ENCODE assay signal across 13 mouse cellular contexts in the genomic region with DNA sequence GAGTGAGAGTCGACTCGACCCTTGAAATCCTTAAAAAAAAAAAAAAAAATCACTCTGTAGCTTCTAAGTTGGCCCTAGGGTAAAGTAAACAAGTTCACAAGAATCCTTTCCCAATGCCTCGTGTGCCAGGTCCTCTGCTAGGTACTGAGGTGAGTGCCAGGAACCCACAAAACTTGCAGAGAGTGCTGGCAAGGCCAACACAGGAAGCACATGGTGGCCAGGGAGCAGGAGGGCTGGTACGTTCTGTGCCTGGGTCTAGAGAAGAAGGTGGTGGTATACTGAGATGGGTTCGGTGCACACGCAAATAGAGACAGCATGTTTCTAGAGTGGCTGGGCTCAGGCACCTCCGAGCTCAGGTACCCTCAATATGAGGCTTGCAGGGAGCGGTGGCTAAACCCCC. TPM values are rescaled to one million over a fixed set of nuclear protein-coding genes. Genes with fewer than 3 reads are reported as not detected.
DNase-seq lines count a peak whose midpoint lies in the region; ATAC-seq and TF ChIP-seq lines count a peak whose summit lies in the region.
"Had no signal": no experiment of that assay in that cellular context is flagged by ENCODE, and none has a peak within 500 bp of the region (broad histone marks: within the 10 kb centered on the region; RNA-seq: fewer than 3 reads in every experiment).

No protein-coding gene starts in this region.

- DNase-seq in CD4-positive, CD25-positive, alpha-beta regulatory T cell, adult 2 months (ENCODE audit: low read depth, low spot score): peak; percentile 36
- peak; percentile 84 for DNase-seq in liver, adult 2 months (ENCODE audit: extremely low read depth, low read depth, low spot score)
- no peak for DNase-seq in liver, embryonic 11.5 days (ENCODE audit: low spot score)
- DNase-seq in lung, postnatal 0 days (ENCODE audit: low spot score): peak; percentile 83
- DNase-seq in MN1 (ENCODE audit: low spot score): no peak

- TF ChIP-seq CTCF in liver, adult 2 months (IDR thresholded peaks at IDR 0.05; ENCODE audit: low read depth, low read length): no peak
- no peak for TF ChIP-seq CTCF in lung, postnatal 0 days (IDR thresholded peaks at IDR 0.05)

- H3K79me2 ChIP-seq in liver, adult 2 months (ENCODE audit: control insufficient read depth, insufficient read depth, low read length): peaks cover 5% of the 10 kb centered on the region; the same call in 1 of the 2 replicates

- 62% methylated on average over 8 of the region's 8 CpGs for WGBS in heart, embryonic 14.5 days
- 68% methylated on average over 8 of the region's 8 CpGs for WGBS in heart, embryonic 12.5 days
- WGBS in liver, adult 2 months: 56% methylated on average over 8 of the region's 8 CpGs
- WGBS in liver, embryonic 11.5 days: 81% methylated on average over 8 of the region's 8 CpGs
- 56% methylated on average over 8 of the region's 8 CpGs for WGBS in lung, postnatal 0 days

- peak overlapping the region; percentile 5 to 41; a peak in 2 of 4 replicates for H3K27ac ChIP-seq in heart, embryonic 14.5 days (replicated peaks in 1 of 2; ENCODE audit: control insufficient read depth in 1 of 2, insufficient read depth in 1 of 2, low read depth in 2 of 2, low read length in 2 of 2)
- no peak overlapping the region for H3K27ac ChIP-seq in heart, embryonic 12.5 days (ENCODE audit: poor library complexity, severe bottlenecking)
- no peak overlapping the region for H3K27ac ChIP-seq in liver, adult 2 months (replicated peaks; ENCODE audit: insufficient read depth, low read depth, low read length)
- no peak overlapping the region for H3K27ac ChIP-seq in liver, embryonic 11.5 days (ENCODE audit: low read depth, low read length)
- peak overlapping the region; percentile 23 for H3K27ac ChIP-seq in lung, postnatal 0 days (ENCODE audit: low read length)
- H3K27ac ChIP-seq: embryonic facial prominence, embryonic 13.5 days; liver, embryonic 15.5 days; midbrain, embryonic 13.5 days; neural tube, embryonic 13.5 days had no signal

- ATAC-seq in CD4-positive, CD25-positive, alpha-beta regulatory T cell, adult 4 months: no peak
- ATAC-seq in heart, embryonic 14.5 days (ENCODE audit: insufficient number of reproducible peaks, insufficient read depth, low FRiP score, low read depth): no peak
- no peak for ATAC-seq in heart, embryonic 12.5 days (ENCODE audit: insufficient number of reproducible peaks, low FRiP score)
- ATAC-seq in liver, embryonic 11.5 days (replicated peaks; ENCODE audit: low FRiP score): no peak
- ATAC-seq in lung, postnatal 0 days: peak; percentile 57
- ATAC-seq: midbrain, embryonic 13.5 days had no signal

- H3K4me1 ChIP-seq in heart, embryonic 14.5 days (ENCODE audit: control insufficient read depth in 2 of 2, insufficient read depth in 2 of 2, low read length in 2 of 2): peaks cover 47 to 49% of the 10 kb centered on the region in 2 experiments
- H3K4me1 ChIP-seq in heart, embryonic 12.5 days (replicated peaks): peaks cover 54% of the 10 kb centered on the region
- H3K4me1 ChIP-seq in liver, adult 2 months (ENCODE audit: control insufficient read depth, insufficient read depth, low read length): peaks cover 21% of the 10 kb centered on the region
- H3K4me1 ChIP-seq in liver, embryonic 11.5 days (replicated peaks; ENCODE audit: control insufficient read depth, insufficient read depth, low read length): peaks cover 26% of the 10 kb centered on the region
- peaks cover 20% of the 10 kb centered on the region; the same call in 1 of the 2 replicates for H3K4me1 ChIP-seq in lung, postnatal 0 days (ENCODE audit: insufficient read depth, low read depth, low read length)

- H3K27me3 ChIP-seq in heart, embryonic 14.5 days (ENCODE audit: control insufficient read depth, insufficient read depth, low read length): no peaks in the 10 kb centered on the region
- H3K27me3 ChIP-seq in heart, embryonic 12.5 days (replicated peaks): no peaks in the 10 kb centered on the region
- H3K27me3 ChIP-seq in liver, adult 2 months (ENCODE audit: control insufficient read depth, insufficient read depth, low read length): no peaks in the 10 kb centered on the region
- no peaks in the 10 kb centered on the region; the same call in 1 of the 2 replicates for H3K27me3 ChIP-seq in liver, embryonic 11.5 days (replicated peaks; ENCODE audit: control insufficient read depth, insufficient read depth, low read length)
- H3K27me3 ChIP-seq in lung, postnatal 0 days (replicated peaks; ENCODE audit: insufficient read depth, low read length): no peaks in the 10 kb centered on the region
- H3K27me3 ChIP-seq: embryonic facial prominence, embryonic 13.5 days; liver, embryonic 15.5 days; midbrain, embryonic 13.5 days; neural tube, embryonic 13.5 days had no signal

- no peaks in the 10 kb centered on the region for H3K36me3 ChIP-seq in heart, embryonic 14.5 days (ENCODE audit: control insufficient read depth, insufficient read depth, low read length)
- no peaks in the 10 kb centered on the region for H3K36me3 ChIP-seq in heart, embryonic 12.5 days
- H3K36me3 ChIP-seq in liver, adult 2 months (ENCODE audit: control insufficient read depth, insufficient read depth, low read length): no peaks in the 10 kb centered on the region
- H3K36me3 ChIP-seq in liver, embryonic 11.5 days (ENCODE audit: control insufficient read depth, insufficient read depth, low read length): no peaks in the 10 kb centered on the region
- H3K36me3 ChIP-seq in lung, postnatal 0 days (ENCODE audit: insufficient read depth, low read length): no peaks in the 10 kb centered on the region
- H3K36me3 ChIP-seq: embryonic facial prominence, embryonic 13.5 days; hindbrain, embryonic 10.5 days; liver, embryonic 15.5 days; midbrain, embryonic 13.5 days; neural tube, embryonic 13.5 days had no signal

- H3K4me2 ChIP-seq in heart, embryonic 14.5 days (ENCODE audit: low read length): 0 out of 2 replicates have a peak overlapping the region, but pooled peaks have one; percentile 44
- H3K4me2 ChIP-seq in heart, embryonic 12.5 days: no peak overlapping the region
- no peak overlapping the region for H3K4me2 ChIP-seq in liver, embryonic 11.5 days
- H3K4me2 ChIP-seq in lung, postnatal 0 days (replicated peaks; ENCODE audit: low read depth, low read length): no peak overlapping the region
- H3K4me2 ChIP-seq: embryonic facial prominence, embryonic 13.5 days; liver, embryonic 15.5 days; midbrain, embryonic 13.5 days; neural tube, embryonic 13.5 days had no signal

- TF ChIP-seq EP300 in lung, postnatal 0 days (IDR thresholded peaks at IDR 0.05): no peak

- no peak for TF ChIP-seq POLR2A in liver, adult 2 months (IDR thresholded peaks at IDR 0.05; ENCODE audit: extremely low read depth, insufficient read depth, low read length)

- H3K4me3 ChIP-seq in heart, embryonic 14.5 days (ENCODE audit: control insufficient read depth in 1 of 2, insufficient read depth in 1 of 2, low read depth in 1 of 2, low read length in 2 of 2): no peak overlapping the region
- no peak overlapping the region for H3K4me3 ChIP-seq in heart, embryonic 12.5 days
- no peak overlapping the region for H3K4me3 ChIP-seq in liver, adult 2 months (ENCODE audit: insufficient read depth, low read depth, low read length)
- H3K4me3 ChIP-seq in liver, embryonic 11.5 days (ENCODE audit: low read depth, low read length): no peak overlapping the region
- H3K4me3 ChIP-seq in lung, postnatal 0 days (ENCODE audit: low read depth, low read length): no peak overlapping the region
- H3K4me3 ChIP-seq: embryonic facial prominence, embryonic 13.5 days; hindbrain, embryonic 10.5 days; liver, embryonic 15.5 days; midbrain, embryonic 13.5 days; neural tube, embryonic 13.5 days had no signal

- H3K9me3 ChIP-seq in heart, embryonic 14.5 days (ENCODE audit: control insufficient read depth, low read length): no peaks in the 10 kb centered on the region
- no peaks in the 10 kb centered on the region for H3K9me3 ChIP-seq in heart, embryonic 12.5 days (replicated peaks)
- H3K9me3 ChIP-seq in liver, embryonic 11.5 days (ENCODE audit: control insufficient read depth, low read length): no peaks in the 10 kb centered on the region
- no peaks in the 10 kb centered on the region for H3K9me3 ChIP-seq in lung, postnatal 0 days (ENCODE audit: low read length)
- H3K9me3 ChIP-seq: embryonic facial prominence, embryonic 13.5 days; hindbrain, embryonic 10.5 days; liver, embryonic 15.5 days; midbrain, embryonic 13.5 days; neural tube, embryonic 13.5 days had no signal

- H3K9ac ChIP-seq in heart, embryonic 14.5 days (ENCODE audit: low read length): peak overlapping the region; percentile 56
- no peak overlapping the region for H3K9ac ChIP-seq in heart, embryonic 12.5 days
- no peak overlapping the region for H3K9ac ChIP-seq in liver, adult 2 months (ENCODE audit: low read depth, low read length)
- no peak overlapping the region for H3K9ac ChIP-seq in liver, embryonic 11.5 days (ENCODE audit: low read depth, low read length)
- H3K9ac ChIP-seq in lung, postnatal 0 days (replicated peaks; ENCODE audit: low read depth): no peak overlapping the region
- H3K9ac ChIP-seq: embryonic facial prominence, embryonic 13.5 days; liver, embryonic 15.5 days; midbrain, embryonic 13.5 days; neural tube, embryonic 13.5 days had no signal

RNA-seq across cellular contexts. Expression of gene Itpk1, which starts 53.3 kb away (rescaled TPM):
- polyA plus RNA-seq in CD4-positive, CD25-positive, alpha-beta regulatory T cell, adult 4 months (2017; shearing (Covaris generic)): 10 to 100 TPM; 16.3 to 20.8 TPM
- polyA plus RNA-seq in heart, embryonic 14.5 days (2014; fragmentation: Nextera tagmentation; extraction: Ambion mirVana): 3.7 and 4.2 TPM in 2 replicates
- polyA plus RNA-seq in heart, embryonic 12.5 days (2016; fragmentation: Nextera tagmentation; extraction: Ambion mirVana): 5.5 and 6.9 TPM in 2 replicates
- 7.9 and 8.3 TPM in 2 replicates for total RNA-seq in liver, adult 2 months (2014; rRNA removed)
- 21.0 and 22.8 TPM in 2 replicates for polyA plus RNA-seq in liver, adult 2 months (2012; rRNA removed)
- polyA plus RNA-seq in liver, embryonic 11.5 days (2014; fragmentation: Nextera tagmentation; extraction: Ambion mirVana): 5.8 and 7.3 TPM in 2 replicates
- polyA plus RNA-seq in lung, postnatal 0 days (2015; fragmentation: Nextera tagmentation; extraction: Ambion mirVana): 9.7 and 10.9 TPM in 2 replicates

Comparison
In these comparisons a context has a peak if more than half of its experiments do, and no peak if none do; other contexts are left out.
1. DNase-seq: peak in CD4-positive, CD25-positive, alpha-beta regulatory T cell, adult 2 months (single experiment), liver, adult 2 months (single experiment) and lung, postnatal 0 days (single experiment); none in liver, embryonic 11.5 days (single experiment) and MN1 (single experiment).
2. H3K27ac ChIP-seq: peak in heart, embryonic 14.5 days (2 of 2) and lung, postnatal 0 days (single experiment); none in heart, embryonic 12.5 days (single experiment), liver, adult 2 months (single experiment) and liver, embryonic 11.5 days (single experiment).